Mouse (Mus musculus) MEL (cell line): ENCODE results near the gene Lap3.

Experiments
- CHD1 ChIP-seq: IDR thresholded peaks from 2 replicates; pipeline ENCODE4 v1.6.1; 2012; ENCODE audit warnings: low read depth, mild to moderate bottlenecking, inconsistent platforms, low read length, improper control_type of control experiment
- CHD2 ChIP-seq: IDR thresholded peaks from 2 replicates; pipeline ENCODE4 v1.6.1; 2011; ENCODE audit warnings: low read length, improper control_type of control experiment
- CTCF ChIP-seq, 3 experiments: IDR thresholded peaks in 2 of 3; conservative IDR thresholded peaks in 1 of 3; 2 replicates each; pipeline ENCODE4 v1.5.1; 2011 to 2012; ENCODE audit warnings: low read length in 3 of 3, low read depth in 2 of 3, mild to moderate bottlenecking in 2 of 3, improper control_type of control experiment in 1 of 3, inconsistent platforms in 1 of 3, mixed read lengths in 1 of 3, moderate library complexity in 1 of 3; ENCODE audit not compliant: control insufficient read depth in 1 of 3, insufficient read depth in 1 of 3, poor library complexity in 1 of 3, severe bottlenecking in 1 of 3
- EP300 ChIP-seq, 2 experiments: IDR thresholded peaks; 2 replicates each; pipeline ENCODE4 v1.6.1; 2011; ENCODE audit warnings: improper control_type of control experiment in 2 of 2, low read length in 2 of 2, low read depth in 1 of 2, mild to moderate bottlenecking in 1 of 2
- ETS1 ChIP-seq: IDR thresholded peaks from 2 replicates; pipeline ENCODE4 v1.6.1; 2012; ENCODE audit warnings: low read depth, mild to moderate bottlenecking, inconsistent platforms, low read length, improper control_type of control experiment, moderate library complexity
- MAFK ChIP-seq: IDR thresholded peaks from 2 replicates; pipeline ENCODE4 v1.6.1; 2011; ENCODE audit warnings: low read depth, mild to moderate bottlenecking, low read length, improper control_type of control experiment, borderline replicate concordance
- POLR2A ChIP-seq, 2 experiments: IDR thresholded peaks; 2 replicates each; pipeline ENCODE4 v1.6.1; 2011 to 2012; ENCODE audit warnings: low read length in 2 of 2, mild to moderate bottlenecking in 2 of 2, control low read depth in 1 of 2, improper control_type of control experiment in 1 of 2, low read depth in 1 of 2, moderate library complexity in 1 of 2; ENCODE audit not compliant: control insufficient read depth in 1 of 2, insufficient read depth in 1 of 2, poor library complexity in 1 of 2
- POLR2AphosphoS5 ChIP-seq: IDR thresholded peaks from 2 replicates; pipeline ENCODE4 v1.6.1; 2012; ENCODE audit warnings: low read depth, borderline replicate concordance, mild to moderate bottlenecking, inconsistent platforms, low read length, moderate library complexity, mixed read lengths
- RCOR1 ChIP-seq: IDR thresholded peaks from 2 replicates; pipeline ENCODE4 v1.6.1; 2012; ENCODE audit warnings: low read depth, mild to moderate bottlenecking, inconsistent platforms, low read length, improper control_type of control experiment
- TBP ChIP-seq: IDR thresholded peaks from 2 replicates; pipeline ENCODE4 v1.8.0; 2011; ENCODE audit warnings: low read depth, low read length, improper control_type of control experiment
- TCF12 ChIP-seq: IDR thresholded peaks from 2 replicates; pipeline ENCODE4 v1.6.1; 2014; ENCODE audit warnings: low read depth, mild to moderate bottlenecking, inconsistent platforms, low read length, improper control_type of control experiment, moderate library complexity
- USF1 ChIP-seq: IDR thresholded peaks from 2 replicates; pipeline ENCODE4 v1.6.1; 2014; ENCODE audit warnings: low read depth, mild to moderate bottlenecking, inconsistent platforms, low read length, improper control_type of control experiment, moderate library complexity
- ZC3H11A ChIP-seq: IDR thresholded peaks from 2 replicates; pipeline ENCODE4 v1.6.1; 2012; ENCODE audit warnings: low read depth, mild to moderate bottlenecking, inconsistent platforms, low read length, improper control_type of control experiment
- ZNF384 ChIP-seq: IDR thresholded peaks from 2 replicates; pipeline ENCODE4 v1.6.1; 2012; ENCODE audit warnings: low read depth, mild to moderate bottlenecking, inconsistent platforms, low read length, improper control_type of control experiment

DNA sequence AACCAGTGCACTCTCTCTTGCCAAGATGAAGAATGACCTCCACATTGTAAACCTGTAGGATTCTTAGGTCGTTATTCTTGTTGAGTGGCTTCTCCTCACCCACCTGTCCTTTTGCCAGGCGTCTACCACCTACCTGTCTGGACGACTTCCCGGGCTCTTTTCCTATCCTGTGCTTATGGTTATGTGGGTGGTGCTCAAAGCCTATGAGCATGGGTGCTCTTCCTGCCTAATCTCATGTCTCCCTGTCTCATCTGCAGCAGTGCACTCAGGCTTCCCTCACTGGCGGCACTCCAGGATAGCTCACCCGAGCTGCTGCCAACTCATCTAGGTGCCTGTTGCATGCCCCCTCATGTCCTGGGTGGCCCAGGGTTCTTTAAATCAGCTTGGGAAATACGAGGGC is 15.6 kb upstream of the Lap3 start:
- no peak for TF ChIP-seq POLR2AphosphoS5
- no peak for TF ChIP-seq CTCF (IDR thresholded peaks at IDR 0.05 in 2 of 3, conservative IDR thresholded peaks at IDR 0.05 in 1 of 3; ENCODE audit: control insufficient read depth in 1 of 3, insufficient read depth in 1 of 3, low read depth in 2 of 3, low read length in 3 of 3, poor library complexity in 1 of 3, severe bottlenecking in 1 of 3)
- no peak for TF ChIP-seq POLR2A (IDR thresholded peaks at IDR 0.05; ENCODE audit: control insufficient read depth in 1 of 2, insufficient read depth in 1 of 2, low read depth in 1 of 2, low read length in 2 of 2, poor library complexity in 1 of 2)
- TF ChIP-seq ZC3H11A, result no peak
- TF ChIP-seq ETS1, result no peak
- TF ChIP-seq CHD2, result no peak
- TF ChIP-seq CHD1, result no peak
- no peak for TF ChIP-seq ZNF384
- TF ChIP-seq TBP, result no peak
- no peak for TF ChIP-seq EP300 (IDR thresholded peaks at IDR 0.05; ENCODE audit: low read depth in 1 of 2, low read length in 2 of 2)
- no peak for TF ChIP-seq RCOR1
- TF ChIP-seq MAFK, result no peak
- no peak for TF ChIP-seq USF1
- no peak for TF ChIP-seq TCF12
